Mouse (Mus musculus): ENCODE measurements around the gene Ppat.

DNA sequence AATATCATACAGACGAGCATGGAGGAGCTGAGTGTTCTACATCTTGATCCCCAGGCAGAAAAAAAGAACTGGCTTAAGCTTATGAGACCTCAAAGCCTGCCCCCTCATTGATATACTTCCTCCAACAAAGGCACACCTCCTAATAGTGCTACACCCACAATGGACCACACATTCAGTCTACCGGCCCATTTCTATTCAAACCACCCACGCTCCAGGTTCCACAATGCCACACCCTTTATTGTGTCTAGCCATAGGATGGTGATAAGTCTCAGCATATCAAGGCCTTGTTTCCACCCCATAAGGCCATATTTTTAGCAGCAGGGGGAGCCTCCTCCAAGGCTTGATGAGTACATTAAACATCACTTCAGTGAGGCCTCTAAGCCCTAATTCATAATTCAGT, 40.6 kb downstream of the Ppat start:
- no peak for TF ChIP-seq CTCF (IDR thresholded peaks at IDR 0.05; ENCODE audit: low read depth, low read length)
- no peak for TF ChIP-seq TAL1 (conservative IDR thresholded peaks at IDR 0.05; ENCODE audit: low read depth, low read length)
- TF ChIP-seq GATA1 (IDR thresholded peaks at IDR 0.05; ENCODE audit: borderline replicate concordance, low read length), result no peak
- TF ChIP-seq POLR2AphosphoS5 (IDR thresholded peaks at IDR 0.05; ENCODE audit: insufficient replicate concordance, low read depth, low read length), result no peak
- no peak for TF ChIP-seq GATA2 (IDR thresholded peaks at IDR 0.05; ENCODE audit: borderline replicate concordance, low read depth, low read length)
